Mouse (Mus musculus) gastrocnemius, postnatal 25 days (tissue): ENCODE data around the gene Ganc. TPM values are rescaled to one million over a fixed set of nuclear protein-coding genes. Genes with fewer than 3 reads are reported as not detected.

Experiments used
- DNase-seq: peaks from one replicate; pipeline ENCODE4 v3.0.0; 2022
- total RNA-seq, 2 experiments: library from RNA; stranded (reverse); gene quantifications; 1 replicate in 1 of 2; 2 replicates in 1 of 2; pipeline ENCODE4 v1.2.3; 2021

Ganc gene
- total RNA-seq, 2 experiments from 2014 or later = 30.7 to 31.5 TPM

DNA sequence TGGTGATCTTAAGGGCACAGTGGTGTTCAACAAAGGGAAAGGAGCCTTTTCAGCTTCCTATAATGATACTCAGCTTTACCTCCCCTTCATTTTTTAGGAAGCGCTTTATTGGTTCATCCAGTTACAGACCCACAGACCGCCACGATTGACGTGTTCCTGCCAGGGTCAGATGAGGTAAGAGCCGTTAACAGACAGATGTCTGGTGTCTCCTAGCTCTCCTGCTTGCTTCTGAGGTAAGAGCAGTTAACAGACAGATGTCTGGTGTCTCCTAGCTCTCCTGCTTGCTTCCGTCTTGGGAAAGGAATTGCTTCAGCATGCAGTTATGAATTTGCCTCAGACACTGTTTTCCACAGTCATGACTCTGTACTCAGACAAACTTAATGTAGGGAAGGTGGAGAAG lies 47.0 kb downstream of the Ganc start:
- no peak for DNase-seq

DNA sequence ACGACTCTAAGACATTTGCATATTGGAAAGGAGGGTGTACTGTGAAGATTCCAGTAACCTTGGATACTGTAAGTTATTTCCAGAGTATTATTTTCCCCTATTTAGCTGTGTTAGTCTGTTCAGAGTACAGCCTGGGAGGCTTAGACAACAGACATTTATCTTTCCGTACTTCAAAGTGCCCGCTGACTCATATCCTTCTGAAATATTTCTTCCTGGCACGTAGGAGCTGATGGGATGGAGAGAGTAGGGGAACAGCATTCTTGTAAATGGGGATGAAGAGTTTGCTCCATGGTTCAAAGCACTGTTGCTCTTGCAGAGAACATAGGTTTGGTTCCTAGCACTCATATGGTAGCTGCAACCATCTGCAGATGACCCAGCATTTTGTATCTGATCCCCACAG lies 48.9 kb downstream of the Ganc start:
- no peak for DNase-seq

GRCm38 (mm10) chr2:120454987-120455386 lies 51.3 kb downstream of the Ganc start:
- DNase-seq = no peak

- DNase-seq = no peak
These were observed 52.0 kb downstream of the Ganc start, which contains the start of gene Capn3 for GRCm38 (mm10) chr2:120455719-120456118. Gene Capn3 (plus strand): TSS chr2:120456019.

DNA sequence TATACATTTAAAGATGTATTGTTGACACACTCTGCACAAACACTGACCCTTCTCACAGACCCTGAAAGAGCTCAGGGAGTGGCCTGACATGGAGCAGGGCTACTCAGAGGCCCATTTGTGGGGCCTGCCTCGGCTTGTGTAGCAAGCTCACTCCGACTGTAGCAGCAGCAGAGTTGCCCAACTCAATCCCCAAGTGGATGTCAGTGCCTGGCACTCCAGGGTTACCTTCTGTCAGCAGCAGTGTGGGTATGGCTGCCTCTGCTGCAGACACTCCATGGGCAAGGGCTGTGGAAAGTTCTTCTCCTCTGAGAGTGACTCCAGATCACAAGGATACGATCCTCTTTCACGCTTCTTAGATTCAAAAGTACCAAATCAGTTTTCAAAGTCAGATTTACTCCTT lies 56.5 kb downstream of the Ganc start:
- no peak for DNase-seq

DNA sequence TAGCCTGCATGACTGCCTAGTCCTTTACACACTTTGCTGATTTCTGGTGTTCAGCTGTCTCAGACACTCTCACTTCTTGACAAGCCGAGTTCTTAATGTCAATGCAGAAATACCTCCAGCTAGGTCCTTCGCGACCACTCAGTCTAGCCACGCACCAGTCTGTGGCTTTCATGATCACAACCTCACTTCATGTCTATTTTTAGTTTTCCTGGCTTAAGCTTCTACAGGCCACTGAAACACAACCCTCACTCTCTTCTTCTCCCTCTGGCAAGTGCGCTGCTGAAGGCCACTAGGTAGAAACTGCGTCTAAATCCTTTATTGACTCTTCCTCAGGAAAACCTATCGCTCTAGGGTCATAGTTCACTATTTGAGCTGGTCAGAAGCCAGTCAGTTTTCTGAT lies 59.6 kb downstream of the Ganc start:
- peak; percentile 26 for DNase-seq

DNA sequence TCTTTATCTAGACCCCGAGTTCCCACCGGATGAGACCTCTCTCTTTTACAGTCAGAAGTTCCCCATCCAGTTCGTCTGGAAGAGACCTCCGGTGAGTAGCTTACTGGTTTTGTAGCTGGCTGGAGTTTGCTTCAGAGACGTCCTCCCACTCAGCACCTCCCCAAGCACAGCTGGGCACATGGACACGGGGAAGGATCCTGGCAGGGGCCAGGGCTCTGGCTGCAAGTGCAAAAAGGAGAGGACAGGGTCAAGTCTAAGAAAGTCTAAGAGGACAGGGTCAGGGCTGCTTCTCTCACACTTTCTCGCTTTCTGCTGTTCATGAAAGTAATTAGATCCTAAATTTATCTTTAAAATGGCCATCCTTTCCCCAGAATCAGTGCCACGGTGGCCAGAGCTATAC lies 60.4 kb downstream of the Ganc start:
- DNase-seq = peak; percentile 71

DNA sequence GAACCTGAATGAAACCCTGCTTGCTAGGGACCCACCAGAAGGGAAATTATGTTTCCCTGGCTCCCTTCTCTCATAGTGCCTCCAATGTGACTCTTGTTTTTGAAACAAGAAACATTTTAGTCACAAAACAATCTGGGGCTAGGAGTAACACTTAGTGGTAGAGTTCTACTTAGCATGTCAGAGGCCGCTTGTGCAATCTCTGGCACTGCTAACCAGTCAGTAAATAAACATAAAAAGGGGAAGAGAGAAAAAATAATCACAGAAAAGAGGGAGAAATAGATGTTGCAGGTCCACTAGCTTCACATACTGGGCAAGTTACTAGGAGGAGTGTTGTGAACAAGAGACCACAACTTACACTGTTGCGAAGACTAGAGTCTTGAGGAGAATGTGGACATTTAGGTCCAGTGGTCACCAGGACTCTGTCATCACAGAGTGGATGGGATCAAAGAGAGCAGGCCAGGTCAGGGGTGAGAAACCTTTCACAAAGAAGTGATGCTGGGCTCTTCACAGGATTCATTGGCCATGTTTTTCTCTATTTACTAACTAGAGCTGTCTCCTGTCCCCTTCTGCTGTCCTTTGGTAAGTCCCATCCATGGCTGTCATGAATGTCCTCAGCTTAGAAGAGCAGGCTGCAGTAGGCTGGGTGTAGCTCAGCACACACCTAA lies 61.2 kb downstream of the Ganc start:
- DNase-seq = no peak

- DNase-seq = no peak
These were observed 61.7 kb downstream of the Ganc start for GRCm38 (mm10) chr2:120465397-120465785.

- no peak for DNase-seq
These were observed 64.3 kb downstream of the Ganc start for GRCm38 (mm10) chr2:120468011-120468410.

DNA sequence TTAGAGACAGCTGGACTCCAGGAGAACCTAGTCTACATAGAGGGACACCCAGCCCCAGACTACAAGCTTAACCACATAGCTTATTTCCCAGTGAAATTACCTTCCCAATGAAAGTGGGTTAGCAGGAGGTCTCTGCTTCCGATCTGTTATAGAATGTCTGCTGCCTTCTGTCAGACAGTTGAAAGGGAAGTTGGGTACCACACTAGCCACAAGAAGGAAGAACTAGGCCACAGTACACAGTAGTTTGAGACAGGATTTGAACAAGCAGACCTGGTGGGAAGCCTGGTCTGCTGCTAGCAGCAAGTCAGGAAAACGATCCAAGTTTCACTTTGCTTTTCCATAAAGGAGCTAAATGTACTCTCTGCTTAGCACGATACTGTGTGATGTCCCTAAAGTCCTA lies 65.5 kb downstream of the Ganc start:
- no peak for DNase-seq

- no peak for DNase-seq
These were observed 66.0 kb downstream of the Ganc start for GRCm38 (mm10) chr2:120469715-120470114.

- no peak for DNase-seq
These were observed 67.2 kb downstream of the Ganc start for GRCm38 (mm10) chr2:120470856-120471255.

- no peak for DNase-seq
These were observed 72.8 kb downstream of the Ganc start for GRCm38 (mm10) chr2:120476277-120477087.

DNA sequence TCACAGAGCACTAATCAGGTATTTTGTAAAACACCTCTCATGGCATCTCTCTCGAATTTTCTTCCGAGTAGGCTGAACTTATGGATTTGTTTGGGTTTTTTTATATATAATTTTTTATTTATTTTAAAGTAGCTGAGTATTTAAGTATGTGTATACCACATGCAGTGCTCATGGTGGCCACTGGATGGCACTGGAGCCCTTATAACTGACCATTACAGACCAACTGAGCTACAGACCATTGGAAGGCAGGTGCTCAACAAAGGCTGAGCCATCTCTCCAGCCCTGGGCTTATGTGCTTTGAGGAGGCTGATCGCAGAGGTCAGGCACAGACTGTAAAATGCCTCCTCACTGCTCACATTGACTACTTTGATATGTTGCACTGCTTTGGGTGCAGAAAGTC lies 74.9 kb downstream of the Ganc start:
- peak; percentile 42 for DNase-seq

DNA sequence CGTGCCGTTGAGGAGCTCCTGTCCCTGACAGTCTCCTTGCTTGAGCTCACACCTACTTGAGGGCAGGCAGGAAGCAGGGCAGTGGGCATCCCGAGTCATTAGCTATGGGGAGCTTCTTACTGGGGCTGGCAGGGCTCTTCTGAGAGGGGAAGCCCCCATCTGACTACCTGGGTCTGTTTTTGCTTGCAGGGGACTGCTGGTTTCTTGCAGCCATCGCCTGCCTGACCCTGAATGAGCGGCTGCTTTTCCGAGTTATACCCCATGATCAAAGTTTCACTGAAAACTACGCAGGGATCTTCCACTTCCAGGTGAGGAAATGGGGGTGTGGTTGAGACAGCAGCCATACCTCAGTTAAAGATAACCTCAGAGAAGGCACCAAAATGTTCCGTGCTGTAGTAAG lies 78.2 kb downstream of the Ganc start:
- no peak for DNase-seq

DNA sequence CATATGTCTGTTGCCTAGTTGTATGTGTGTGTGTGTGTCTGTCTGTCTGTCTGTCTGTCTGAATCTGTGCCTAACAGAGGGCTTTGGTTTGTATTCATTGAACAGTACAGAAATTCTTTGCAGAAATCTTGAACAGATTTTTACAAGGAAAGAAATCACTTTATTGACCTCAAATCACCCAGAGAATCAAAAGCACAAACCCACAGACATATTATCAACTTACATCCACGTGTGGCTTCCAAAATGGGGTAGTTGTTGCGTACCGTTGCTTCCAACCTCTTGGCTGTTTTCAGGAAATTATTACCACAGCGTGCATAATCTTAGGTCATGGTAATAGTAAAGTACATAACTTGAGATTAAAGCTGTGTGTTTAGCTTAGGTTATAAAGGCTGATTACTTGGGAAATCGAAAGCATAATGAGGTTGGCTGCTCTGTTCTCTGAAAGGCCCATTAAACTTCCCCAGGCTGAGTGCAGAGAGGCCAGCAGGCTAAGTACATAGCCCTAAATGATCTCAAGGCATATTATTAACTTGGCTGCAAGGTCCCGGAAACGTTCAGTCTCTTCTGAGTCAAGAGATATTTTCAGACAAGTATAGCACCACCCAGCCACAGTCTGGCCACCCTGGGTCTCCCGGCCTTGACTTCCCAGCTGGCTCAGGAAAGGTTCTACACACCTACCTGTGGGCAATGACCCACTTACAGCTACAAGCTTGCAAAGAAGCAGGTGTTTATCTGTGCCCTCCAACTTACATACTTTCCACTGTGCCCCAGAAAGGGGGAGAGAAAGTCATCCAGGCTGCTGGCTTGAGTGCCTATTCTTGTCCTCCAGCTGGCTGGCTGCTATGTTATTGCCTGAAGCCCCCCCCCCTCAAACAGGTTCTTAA lies 79.1 kb downstream of the Ganc start:
- DNase-seq = peak; percentile 37

- no peak for DNase-seq
These were observed 80.5 kb downstream of the Ganc start for GRCm38 (mm10) chr2:120484241-120484640.

DNA sequence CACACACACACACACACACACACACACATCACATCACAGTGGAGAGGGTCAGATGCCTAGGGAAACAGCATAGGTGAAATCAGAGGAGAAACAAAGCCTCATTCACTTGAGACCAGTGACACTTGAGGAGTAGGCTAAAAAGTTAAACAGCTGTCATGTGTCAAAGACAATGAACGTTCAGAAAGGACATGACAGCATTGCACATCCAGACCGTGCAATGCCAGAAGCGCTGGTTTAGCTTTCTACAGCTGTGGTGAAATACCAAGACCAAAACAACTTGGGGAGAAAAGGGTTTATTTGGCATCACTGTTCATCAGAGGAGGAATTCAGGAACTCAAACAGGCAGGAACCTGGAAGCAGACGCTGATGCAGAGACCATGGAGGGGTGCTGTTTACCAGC lies 89.6 kb downstream of the Ganc start:
- no peak for DNase-seq

DNA sequence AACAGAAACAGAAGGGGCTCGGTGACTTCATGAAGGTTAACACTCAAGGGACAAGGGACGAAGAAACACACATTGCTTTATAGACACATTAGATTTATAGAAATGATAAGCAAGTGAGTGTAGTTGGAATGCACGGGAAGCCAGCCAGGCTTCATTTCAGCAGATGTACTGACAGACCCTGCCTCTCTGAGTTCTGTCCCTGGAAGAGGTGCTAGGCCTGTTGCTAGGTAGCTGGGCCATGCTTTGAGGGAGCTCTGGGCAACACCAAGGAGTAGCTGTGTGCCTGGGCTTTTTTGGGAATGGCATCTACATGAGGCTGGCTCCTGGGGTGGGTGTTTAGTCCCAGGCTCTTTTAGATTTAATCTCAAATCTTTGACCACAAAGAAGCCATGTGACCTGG lies 92.8 kb downstream of the Ganc start:
- DNase-seq = no peak

DNA sequence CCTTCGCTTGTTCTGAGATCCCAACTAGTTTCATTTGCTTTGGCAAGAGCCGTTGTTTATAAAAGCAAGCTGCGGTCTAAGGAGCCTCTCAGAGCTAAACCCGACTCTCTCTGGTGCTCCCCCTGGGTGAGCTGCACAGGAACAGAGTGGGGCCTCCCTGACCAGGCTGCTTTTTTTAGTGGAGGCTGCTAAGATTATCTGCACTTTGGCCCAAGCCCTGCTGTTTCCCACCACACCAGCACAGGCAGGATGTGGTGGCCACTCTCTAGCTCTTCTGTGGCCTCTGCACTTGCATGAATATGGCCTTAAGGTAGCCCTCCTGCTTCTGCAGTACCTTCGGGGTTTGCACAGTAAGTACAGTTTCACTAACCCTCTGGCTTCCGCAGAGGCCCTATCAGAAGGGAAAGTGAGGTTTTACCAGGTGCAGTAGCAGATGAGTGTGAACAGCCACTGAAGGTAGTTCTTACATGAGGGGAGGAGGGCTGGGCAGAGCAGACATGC lies 96.3 kb downstream of the Ganc start:
- no peak for DNase-seq

DNA sequence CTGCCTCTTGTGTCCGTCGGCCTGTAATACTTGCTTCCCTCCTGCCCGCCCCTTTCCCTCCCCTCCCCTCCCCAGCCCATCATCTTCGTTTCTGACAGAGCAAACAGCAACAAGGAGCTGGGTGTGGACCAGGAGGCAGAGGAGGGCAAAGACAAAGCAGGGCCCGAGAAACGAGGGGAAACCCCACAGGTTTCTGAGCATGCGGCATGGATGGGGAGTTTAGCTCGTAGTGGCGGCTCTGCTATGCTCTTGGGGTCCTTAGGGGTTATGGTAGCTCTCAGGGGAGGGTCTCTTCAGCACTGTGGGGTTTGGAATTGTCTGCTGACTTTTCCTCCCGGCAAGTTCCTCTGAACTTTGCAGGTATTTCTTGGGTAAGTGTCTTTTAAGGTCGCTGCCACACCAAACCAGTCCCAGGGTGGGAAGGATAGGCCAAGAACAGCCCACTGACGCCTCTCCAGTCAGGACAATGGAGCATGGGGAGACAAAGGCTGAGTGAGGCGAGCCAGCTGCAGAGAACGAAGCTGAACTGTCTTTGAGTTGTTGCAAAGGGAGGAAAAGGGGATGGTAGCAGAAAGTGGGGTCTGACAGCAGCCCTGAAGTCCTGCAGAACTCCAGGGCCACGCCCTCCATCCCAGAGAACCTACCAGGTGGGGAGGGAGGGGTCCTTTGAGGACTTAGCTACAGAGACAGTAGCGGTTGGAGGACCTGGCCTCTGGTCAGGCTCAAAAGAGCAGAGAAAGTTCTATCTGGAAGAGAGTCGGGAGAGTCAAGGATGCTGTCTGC lies 97.6 kb downstream of the Ganc start:
- DNase-seq = no peak
